Mouse (Mus musculus) C2C12 (cell line): ENCODE results near the gene Ppif.

ENCODE experiments used
- CEBPB ChIP-seq: IDR thresholded peaks from one replicate; pipeline ENCODE4 v1.6.1; 2011; ENCODE audit warnings: low read depth, mild to moderate bottlenecking, control low read depth, moderate library complexity
- CTCF ChIP-seq: IDR thresholded peaks from one replicate; pipeline ENCODE4 v1.5.1; 2011; ENCODE audit not compliant: control insufficient read depth, insufficient read depth, insufficient read length
- FOSL1 ChIP-seq: IDR thresholded peaks from one replicate; pipeline ENCODE4 v1.8.0; 2011; ENCODE audit warnings: mild to moderate bottlenecking, low read length; ENCODE audit not compliant: poor library complexity, insufficient read depth, severe bottlenecking
- MAX ChIP-seq: IDR thresholded peaks from one replicate; pipeline ENCODE4 v1.6.1; 2011; ENCODE audit warnings: mild to moderate bottlenecking, control low read depth
- MYOD1 ChIP-seq: IDR thresholded peaks from one replicate; pipeline ENCODE4 v1.6.1; 2011; ENCODE audit warnings: low read depth; ENCODE audit not compliant: control insufficient read depth, insufficient read length
- MYOG ChIP-seq: IDR thresholded peaks from one replicate; pipeline ENCODE4 v1.6.1; 2011; ENCODE audit not compliant: control insufficient read depth, insufficient read length; ENCODE audit errors: extremely low read depth
- USF1 ChIP-seq: IDR thresholded peaks from one replicate; pipeline ENCODE4 v1.6.1; 2011; ENCODE audit warnings: low read depth, mild to moderate bottlenecking, control low read depth, moderate library complexity

- TF ChIP-seq CTCF (no peak), MYOG (no peak), CEBPB (no peak), USF1 (no peak), MAX (no peak), MYOD1 (no peak), FOSL1 (no peak)
Measured at GRCm38 (mm10) chr14:25679625-25680024, 14.3 kb upstream of the Ppif start.
